Mouse (Mus musculus): ENCODE results near the gene Btrc.

GRCm38 (mm10) chr19:45430971-45431633, 67.6 kb downstream of the Btrc start:
- no peak for TF ChIP-seq CTCF (IDR thresholded peaks at IDR 0.05; ENCODE audit: low read depth, low read length)
- no peak for TF ChIP-seq TAL1 (conservative IDR thresholded peaks at IDR 0.05; ENCODE audit: low read depth, low read length)
- TF ChIP-seq GATA1 (IDR thresholded peaks at IDR 0.05; ENCODE audit: borderline replicate concordance, low read length) = no peak

Data from G1E (cell line).